Mouse (Mus musculus) frontal cortex, adult 2 months (tissue): ENCODE data around the gene Etnk1. TPM values are rescaled to one million over a fixed set of nuclear protein-coding genes. Genes with fewer than 3 reads are reported as not detected.

ENCODE experiments used
- DNase-seq, 2 experiments: peaks; one replicate each; pipeline ENCODE4 v3.0.0; 2022; ENCODE audit warnings: low spot score in 1 of 2; ENCODE audit errors: extremely low spot score in 1 of 2
- polyA plus RNA-seq: library from polyadenylated mRNA; depleted of rRNA; stranded (reverse); fragments of >200 nt; gene quantifications from 2 replicates; pipeline ENCODE4 v1.2.3, GENCODE M21; 2012; rRNA removed

Gene Etnk1
- polyA plus RNA-seq, 1 experiment, result 184 TPM

- DNase-seq, result no peak
Observed at GRCm38 (mm10) chr6:143279222-143279621, 112.2 kb downstream of the Etnk1 start.

Other genes with a start within 250 kb of the Etnk1 start
- gene St8sia1, start 202.8 kb upstream of the Etnk1 start, polyA plus RNA-seq, result 9.6 and 10.7 TPM in 2 replicates
- 95.3 and 98.9 TPM in 2 replicates for gene C2cd5, start 67.1 kb upstream of the Etnk1 start, polyA plus RNA-seq